Mouse (Mus musculus): ENCODE results near the gene Nanp.

Nanp gene

GRCm38 (mm10) chr2:151039232-151039695 is at the start of gene Nanp, which contains the start of gene Ninl:
TSS of gene Nanp (minus strand) at chr2:151039398.
TSS of gene Ninl (minus strand) at chr2:151039382.
- peak; percentile 96 for DNase-seq

- DNase-seq = no peak
Observed at GRCm38 (mm10) chr2:151056637-151057036, 17.4 kb upstream of the Nanp start.

- DNase-seq = no peak
Observed at GRCm38 (mm10) chr2:151040411-151040810, 1.2 kb upstream of the Nanp start.

GRCm38 (mm10) chr2:151039726-151040125 is 528 bp upstream of the Nanp start:
- DNase-seq = no peak

- DNase-seq = no peak
Observed at GRCm38 (mm10) chr2:151038811-151039222, 381 bp downstream of the Nanp start.

GRCm38 (mm10) chr2:151037876-151038552 is 1.2 kb downstream of the Nanp start:
- DNase-seq = peak; percentile 11

GRCm38 (mm10) chr2:151037292-151037691 is 1.9 kb downstream of the Nanp start:
- no peak for DNase-seq

GRCm38 (mm10) chr2:151036721-151037120 is 2.5 kb downstream of the Nanp start:
- no peak for DNase-seq

- no peak for DNase-seq
Observed at GRCm38 (mm10) chr2:151034435-151034834, 4.8 kb downstream of the Nanp start.

- DNase-seq = no peak
Observed at GRCm38 (mm10) chr2:151021158-151021557, 18.0 kb downstream of the Nanp start.

- no peak for DNase-seq
Observed at GRCm38 (mm10) chr2:151015316-151015715, 23.9 kb downstream of the Nanp start.

- DNase-seq = no peak
Observed at GRCm38 (mm10) chr2:151011273-151011672, 27.9 kb downstream of the Nanp start.

GRCm38 (mm10) chr2:151009515-151010085 is 29.6 kb downstream of the Nanp start:
- no peak for DNase-seq

- DNase-seq = peak; percentile 31
Observed at GRCm38 (mm10) chr2:151008939-151009509, 30.2 kb downstream of the Nanp start.

GRCm38 (mm10) chr2:151008517-151008932 is 30.7 kb downstream of the Nanp start:
- no peak for DNase-seq

- no peak for DNase-seq
Observed at GRCm38 (mm10) chr2:151008006-151008405, 31.2 kb downstream of the Nanp start.

- no peak for DNase-seq
Observed at GRCm38 (mm10) chr2:151006281-151006945, 32.8 kb downstream of the Nanp start.

GRCm38 (mm10) chr2:151004390-151004789 is 34.8 kb downstream of the Nanp start:
- DNase-seq = no peak

- DNase-seq = no peak
Observed at GRCm38 (mm10) chr2:151003796-151004195, 35.4 kb downstream of the Nanp start.

GRCm38 (mm10) chr2:151001619-151002175 is 37.5 kb downstream of the Nanp start:
- no peak for DNase-seq

GRCm38 (mm10) chr2:151000402-151001178 is 38.6 kb downstream of the Nanp start:
- DNase-seq = peak; percentile 34

GRCm38 (mm10) chr2:150999021-150999420 is 40.2 kb downstream of the Nanp start:
- no peak for DNase-seq
